Mouse (Mus musculus) cerebellum, postnatal 25 days (tissue): Measurements from ENCODE around the gene Fzr1.

ENCODE experiments used
- DNase-seq, 2 experiments: peaks; one replicate each; pipeline ENCODE4 v3.0.0; 2021; ENCODE audit warnings: mixed read lengths in 2 of 2

Fzr1 gene

GRCm38 (mm10) chr10:81323791-81324530, 54.4 kb downstream of the Fzr1 start:
- DNase-seq = peak in 1 of 2 experiments; percentile 45

DNA sequence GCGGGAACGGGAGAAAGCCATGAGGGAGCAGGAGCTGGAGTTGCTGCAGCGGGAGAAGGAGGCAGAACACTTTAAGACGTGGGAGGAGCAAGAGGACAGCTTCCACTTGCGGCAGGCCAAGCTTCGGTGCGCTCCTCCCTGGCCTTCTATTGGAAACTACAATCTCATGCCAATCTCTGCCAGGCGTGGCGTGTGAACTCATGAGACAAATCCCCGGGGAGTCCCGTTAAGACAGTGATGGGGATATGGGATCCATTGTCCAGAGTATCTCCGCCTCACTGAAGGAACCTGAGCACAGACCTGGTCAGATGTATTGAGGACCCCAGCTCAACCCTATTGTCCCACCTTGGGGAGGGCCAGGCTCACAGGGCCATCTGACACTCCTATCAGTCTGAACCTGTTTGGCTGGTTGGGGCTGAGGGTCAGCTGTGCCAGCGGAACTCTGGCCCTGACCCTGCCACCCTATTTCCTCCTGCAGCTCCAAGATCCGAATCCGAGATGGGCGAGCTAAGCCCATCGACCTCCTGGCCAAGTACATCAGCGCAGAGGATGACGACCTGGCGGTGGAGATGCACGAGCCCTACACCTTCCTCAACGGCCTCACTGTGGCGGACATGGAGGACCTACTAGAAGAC, 55.1 kb downstream of the Fzr1 start:
- DNase-seq = no peak

DNA sequence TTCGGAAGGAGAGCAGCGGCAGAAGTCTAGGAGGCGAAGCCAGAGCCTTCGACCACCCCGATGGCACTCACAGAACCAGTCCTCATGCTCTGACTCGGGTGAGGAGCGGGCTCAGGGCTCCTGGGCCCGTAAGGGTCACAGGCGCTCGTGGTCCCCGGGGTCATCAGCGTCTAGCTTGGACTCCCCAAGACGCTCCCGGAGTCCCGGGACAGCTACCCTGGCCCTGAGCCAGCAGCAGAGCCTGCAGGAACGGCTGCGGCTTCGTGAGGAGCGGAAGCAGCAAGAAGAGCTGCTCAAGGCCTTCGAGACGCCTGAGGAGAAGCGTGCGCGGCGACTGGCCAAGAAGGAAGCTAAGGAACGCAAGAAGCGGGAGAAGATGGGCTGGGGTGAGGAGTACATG, 55.9 kb downstream of the Fzr1 start:
- DNase-seq = peak; percentile 12 to 59

- no peak for DNase-seq
These were observed 56.9 kb downstream of the Fzr1 start for GRCm38 (mm10) chr10:81321436-81321835.

DNA sequence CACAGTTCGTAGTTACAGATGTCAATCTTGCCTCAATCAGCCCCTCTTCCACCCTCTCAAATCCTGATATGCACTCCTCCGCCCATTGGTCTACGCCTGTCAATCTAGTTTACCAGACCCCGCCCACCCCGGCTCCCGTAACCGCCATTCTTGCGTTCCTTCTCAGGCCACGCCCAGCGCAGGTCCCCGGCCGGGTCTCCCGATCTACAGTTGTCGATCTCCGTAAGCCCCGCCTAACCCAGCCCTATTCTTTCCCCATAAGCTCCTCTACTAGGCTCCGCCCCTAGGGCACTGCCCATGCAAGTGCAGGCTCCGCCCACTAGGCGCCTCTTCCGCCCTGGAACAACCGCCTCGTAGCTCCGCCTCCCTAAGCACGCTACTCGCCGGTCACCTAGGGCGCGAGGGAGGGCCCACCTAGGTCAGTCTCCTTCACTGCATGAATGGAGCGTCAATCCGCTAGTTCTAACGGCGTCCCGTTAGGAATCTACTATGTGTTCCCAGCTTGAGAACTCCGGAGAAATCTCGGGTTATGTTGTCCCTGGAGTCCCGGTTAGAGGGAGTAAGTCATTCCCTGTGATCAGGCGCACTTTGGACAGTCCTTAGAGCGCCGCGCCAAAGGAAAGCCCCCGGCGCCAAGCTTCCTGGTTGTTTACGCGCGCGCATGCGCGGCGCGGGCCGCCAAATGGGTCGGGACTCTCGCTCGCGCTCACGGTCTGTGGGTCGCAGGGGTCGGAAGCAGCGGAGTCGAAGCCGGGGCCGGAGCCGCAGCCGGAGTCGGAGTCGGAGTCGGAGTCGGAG, 57.6 kb downstream of the Fzr1 start, which contains the start of gene Cactin:
TSS of gene Cactin (plus strand) at position 554 of the 798 bp plus-strand sequence.
- DNase-seq = peak; percentile 96 to 99

DNA sequence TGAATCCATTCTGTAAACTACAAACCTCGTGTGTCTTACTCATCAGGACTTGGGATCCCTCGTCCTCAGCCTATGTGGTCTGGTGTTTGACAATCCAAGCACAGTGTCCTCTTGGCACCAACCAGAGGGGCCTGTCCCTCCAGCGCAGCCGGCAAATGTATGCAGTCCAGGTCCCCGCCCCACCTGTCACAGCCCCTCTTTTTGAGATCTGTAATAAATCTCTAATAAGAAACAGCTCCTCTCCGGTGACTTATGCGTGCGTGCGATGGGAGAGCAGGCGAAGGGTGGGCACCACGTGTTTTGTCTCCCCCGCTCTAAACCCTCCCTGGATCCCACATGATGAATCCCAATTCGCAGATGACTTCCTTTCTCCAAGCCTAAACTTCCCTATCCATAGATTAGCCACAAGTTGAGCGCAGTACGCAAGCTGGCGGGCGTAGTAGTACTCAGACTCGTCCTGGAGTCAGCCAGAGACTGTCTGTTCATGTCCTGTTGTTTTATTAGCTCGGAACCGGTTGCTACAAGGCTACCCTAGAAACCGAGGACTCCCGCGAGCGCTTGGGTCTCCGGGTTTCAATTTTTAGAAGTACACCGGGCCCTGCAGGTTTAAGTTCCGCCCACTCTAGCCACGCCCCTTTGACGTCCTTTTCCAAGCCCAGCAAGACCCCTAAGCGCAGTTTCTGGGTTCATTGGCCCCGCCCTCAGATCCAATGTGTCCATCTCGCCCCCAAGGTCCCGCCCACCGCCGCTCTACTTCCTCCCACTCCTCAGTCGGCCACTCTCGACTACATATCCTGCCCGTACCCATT, 58.4 kb downstream of the Fzr1 start:
- DNase-seq = peak in 1 of 2 experiments; percentile 53

DNA sequence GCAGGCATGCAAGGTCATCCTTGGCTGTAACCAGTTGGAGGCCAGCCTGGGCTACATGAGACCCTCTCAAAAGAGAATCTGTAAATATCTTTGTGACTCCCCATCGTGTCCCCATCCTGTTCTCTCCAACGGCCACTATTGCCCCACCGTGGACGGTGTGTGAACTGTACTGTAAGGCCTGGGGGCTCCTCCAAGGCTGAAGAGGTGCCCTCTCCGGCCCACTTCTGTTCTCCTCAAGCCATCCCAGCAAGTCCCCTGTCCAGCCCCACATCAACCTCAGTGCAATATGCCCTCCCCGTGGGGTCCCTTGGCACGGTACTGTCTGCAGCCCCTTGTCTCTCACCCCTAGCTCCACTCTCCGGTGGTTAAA, 59.0 kb downstream of the Fzr1 start:
- DNase-seq = peak in 1 of 2 experiments; percentile 53

DNA sequence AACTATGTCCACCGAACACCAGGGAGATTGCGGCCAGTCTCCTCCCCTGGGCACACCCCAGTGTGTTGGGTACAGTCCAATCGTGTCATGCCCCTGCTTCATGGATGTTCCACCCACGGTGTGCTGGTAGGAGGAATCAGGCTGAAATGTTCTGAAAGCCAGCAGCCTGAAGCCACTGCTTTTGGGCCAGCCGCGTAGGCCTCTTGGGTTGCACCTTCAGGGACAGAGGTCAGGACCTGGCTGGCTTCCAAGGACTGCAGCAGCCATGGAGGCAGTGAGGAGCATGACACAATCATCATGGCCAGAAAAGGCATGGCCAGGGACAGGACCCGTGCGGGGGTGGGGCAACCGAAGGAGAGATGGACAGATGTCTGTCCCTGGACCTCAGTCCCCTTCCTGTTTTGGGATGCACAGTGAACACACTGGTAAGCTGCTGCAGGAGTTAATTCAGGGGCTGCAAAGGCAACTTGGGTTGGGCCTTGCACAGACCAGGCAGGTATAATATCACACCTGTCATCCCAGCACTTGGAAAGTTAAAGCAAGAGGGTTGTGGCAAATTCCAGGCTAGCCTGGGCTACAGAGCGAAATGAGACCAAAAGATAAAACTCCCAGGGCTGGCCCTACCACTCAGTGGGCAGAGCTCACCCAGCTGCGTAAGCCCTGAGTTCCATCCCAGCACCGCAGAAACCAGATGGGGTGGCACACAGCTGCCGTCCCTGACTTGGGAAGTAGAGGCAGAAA, 59.6 kb downstream of the Fzr1 start:
- peak; percentile 45 to 71 for DNase-seq

- peak; percentile 43 to 46 for DNase-seq
These were observed 61.0 kb downstream of the Fzr1 start for GRCm38 (mm10) chr10:81317273-81317672.

GRCm38 (mm10) chr10:81316338-81317060, 61.8 kb downstream of the Fzr1 start:
- peak; percentile 52 to 63 for DNase-seq
